Mouse (Mus musculus): ENCODE data around the gene Ntmt1. TPM values are rescaled to one million over a fixed set of nuclear protein-coding genes. Genes with fewer than 3 reads are reported as not detected.
A peak's percentile ranks its signal among the peaks of the same experiment; 100 is the strongest.

Ntmt1 gene
- polyA plus RNA-seq, 1 experiment from 2014 or later: 109 TPM

- Histone ChIP-seq H3K4me2 (ENCODE audit: low read depth, severe bottlenecking) (no peak within 1 kb of the TSS), H3K27me3 (ENCODE audit: control insufficient read depth, insufficient read depth, low read length) (peaks cover 7% of the 10 kb centered on the region; the same call in 1 of the 2 replicates), H3K4me3 (ENCODE audit: low read depth, low read length) (no peak within 1 kb of the TSS), H3K9ac (ENCODE audit: low read length) (no peak within 1 kb of the TSS), H3K9me3 (ENCODE audit: control insufficient read depth, low read length) (no peaks in the 10 kb centered on the region; the same call in 1 of the 2 replicates), H3K4me1 (ENCODE audit: control insufficient read depth, insufficient read depth, low read length) (peaks cover 10% of the 10 kb centered on the region), H3K27ac (replicated peaks; ENCODE audit: low read depth, low read length) (no peak within 1 kb of the TSS), H3K36me3 (ENCODE audit: control insufficient read depth, insufficient read depth, low read length) (no peaks in the 10 kb centered on the region)
- WGBS: 84% methylated on average over 3 of the region's 3 CpGs
- ATAC-seq (ENCODE audit: insufficient number of reproducible peaks, low FRiP score, low TSS enrichment, low read depth): no peak
- DNase-seq (ENCODE audit: low spot score): no peak
Measured at GRCm38 (mm10) chr2:30803604-30804003, 4.0 kb upstream of the Ntmt1 start, which contains the start of gene 1700001O22Rik. Gene 1700001O22Rik (minus strand): TSS chr2:30803661.

- no peaks in the 10 kb centered on the region for H3K36me3 ChIP-seq (ENCODE audit: control insufficient read depth, insufficient read depth, low read length)
- no peaks in the 10 kb centered on the region; the same call in 1 of the 2 replicates for H3K9me3 ChIP-seq (ENCODE audit: control insufficient read depth, low read length)
- H3K4me3 ChIP-seq (ENCODE audit: low read depth, low read length): no peak overlapping the region
- peaks cover 18% of the 10 kb centered on the region for H3K4me1 ChIP-seq (ENCODE audit: control insufficient read depth, insufficient read depth, low read length)
- no peak overlapping the region for H3K27ac ChIP-seq (replicated peaks; ENCODE audit: low read depth, low read length)
- no peak overlapping the region for H3K9ac ChIP-seq (ENCODE audit: low read length)
- no peak for DNase-seq (ENCODE audit: low spot score)
- WGBS: 96% methylated on average over 2 of the region's 2 CpGs
- ATAC-seq (ENCODE audit: insufficient number of reproducible peaks, low FRiP score, low TSS enrichment, low read depth): no peak
- H3K27me3 ChIP-seq (ENCODE audit: control insufficient read depth, insufficient read depth, low read length): peaks cover 7% of the 10 kb centered on the region; the same call in 1 of the 2 replicates
- H3K4me2 ChIP-seq (ENCODE audit: low read depth, severe bottlenecking): no peak overlapping the region
Measured at GRCm38 (mm10) chr2:30805983-30806382, 1.6 kb upstream of the Ntmt1 start.

DNA sequence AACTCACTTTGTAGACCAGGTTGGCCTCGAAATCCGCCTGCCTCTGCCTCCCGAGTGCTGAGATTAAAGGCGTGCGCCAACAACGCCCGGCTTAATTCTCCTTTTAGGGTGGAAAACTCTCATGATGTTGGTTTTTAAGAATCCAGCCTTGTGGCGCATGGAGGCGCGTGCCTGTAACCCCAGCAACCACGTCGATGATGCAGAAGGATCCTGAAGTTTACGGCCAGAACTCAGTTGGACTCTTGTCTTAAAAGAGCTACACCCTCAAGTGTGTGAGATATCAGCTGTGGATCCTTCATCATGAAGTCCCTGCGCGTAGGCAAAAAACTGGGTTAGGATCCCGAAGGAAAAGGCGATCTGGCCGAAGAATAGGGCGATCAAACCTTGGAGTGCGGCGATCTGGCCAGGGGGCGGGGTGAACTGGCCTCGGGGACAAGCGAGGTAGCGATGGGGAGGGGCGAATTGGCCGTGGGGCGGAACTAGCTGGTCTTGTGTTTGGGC, 429 bp upstream of the Ntmt1 start:
- H3K27ac ChIP-seq (replicated peaks; ENCODE audit: low read depth, low read length): no peak overlapping the region
- no peak for ATAC-seq (ENCODE audit: insufficient number of reproducible peaks, low FRiP score, low TSS enrichment, low read depth)
- WGBS: 10% methylated on average over 28 of the region's 28 CpGs

GRCm38 (mm10) chr2:30808296-30808655, 650 bp downstream of the Ntmt1 start:
- no peaks in the 10 kb centered on the region for H3K27me3 ChIP-seq (ENCODE audit: control insufficient read depth, insufficient read depth, low read length)
- no peaks in the 10 kb centered on the region; the same call in 1 of the 2 replicates for H3K9me3 ChIP-seq (ENCODE audit: control insufficient read depth, low read length)
- DNase-seq (ENCODE audit: low spot score): no peak
- H3K27ac ChIP-seq (replicated peaks; ENCODE audit: low read depth, low read length): peak overlapping the region; percentile 56; the same call in 1 of the 2 replicates
- peak overlapping the region; percentile 95 for H3K4me2 ChIP-seq (ENCODE audit: low read depth, severe bottlenecking)
- 5% methylated on average over 10 of the region's 10 CpGs for WGBS
- peaks cover 7% of the 10 kb centered on the region; the same call in 1 of the 2 replicates for H3K36me3 ChIP-seq (ENCODE audit: control insufficient read depth, insufficient read depth, low read length)
- H3K9ac ChIP-seq (ENCODE audit: low read length): peak overlapping the region; percentile 90
- ATAC-seq (ENCODE audit: insufficient number of reproducible peaks, low FRiP score, low TSS enrichment, low read depth): no peak
- peaks cover 12% of the 10 kb centered on the region; the same call in 1 of the 2 replicates for H3K4me1 ChIP-seq (ENCODE audit: control insufficient read depth, insufficient read depth, low read length)
- peak overlapping the region; percentile 78 for H3K4me3 ChIP-seq (ENCODE audit: low read depth, low read length)

More for the DNA sequence above, 429 bp upstream of the Ntmt1 start:
- 0 out of 2 replicates have a peak, but pooled peaks cover under 1% of the 10 kb centered on the region for H3K36me3 ChIP-seq (ENCODE audit: control insufficient read depth, insufficient read depth, low read length)
- H3K4me1 ChIP-seq (ENCODE audit: control insufficient read depth, insufficient read depth, low read length): peaks cover 12% of the 10 kb centered on the region; the same call in 1 of the 2 replicates
- H3K9ac ChIP-seq (ENCODE audit: low read length): peak overlapping the region; percentile 43; the same call in 1 of the 2 replicates
- H3K4me2 ChIP-seq (ENCODE audit: low read depth, severe bottlenecking): peak overlapping the region; percentile 95
- H3K27me3 ChIP-seq (ENCODE audit: control insufficient read depth, insufficient read depth, low read length): no peaks in the 10 kb centered on the region
- DNase-seq (ENCODE audit: low spot score): no peak
- peak overlapping the region; percentile 78 for H3K4me3 ChIP-seq (ENCODE audit: low read depth, low read length)
- H3K9me3 ChIP-seq (ENCODE audit: control insufficient read depth, low read length): no peaks in the 10 kb centered on the region; the same call in 1 of the 2 replicates

DNA sequence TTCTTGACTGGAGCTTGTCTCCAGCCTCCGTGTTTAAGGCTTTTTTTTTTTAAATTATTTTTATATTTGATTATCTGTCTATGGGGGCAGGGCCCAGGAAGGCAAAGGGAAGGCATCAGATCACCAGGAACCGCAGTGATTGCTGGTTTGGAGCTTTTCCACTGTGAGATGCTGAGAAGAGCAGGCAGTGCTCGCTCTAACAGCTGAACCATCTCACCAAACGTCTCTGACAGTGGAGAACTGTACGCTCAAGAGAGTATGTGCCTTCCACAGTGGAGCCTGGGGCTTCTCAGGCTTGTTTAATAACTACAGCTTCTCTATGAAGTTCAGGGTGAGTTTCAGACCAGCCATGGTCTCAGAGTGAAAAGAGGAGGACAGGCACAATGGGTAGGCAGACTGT, 1.9 kb downstream of the Ntmt1 start:
- H3K27ac ChIP-seq (replicated peaks; ENCODE audit: low read depth, low read length): no peak overlapping the region
- peaks cover 12% of the 10 kb centered on the region; the same call in 1 of the 2 replicates for H3K4me1 ChIP-seq (ENCODE audit: control insufficient read depth, insufficient read depth, low read length)
- 91% methylated on average over 5 of the region's 5 CpGs for WGBS
- peaks cover 12% of the 10 kb centered on the region; the same call in 1 of the 2 replicates for H3K36me3 ChIP-seq (ENCODE audit: control insufficient read depth, insufficient read depth, low read length)
- no peaks in the 10 kb centered on the region; the same call in 1 of the 2 replicates for H3K9me3 ChIP-seq (ENCODE audit: control insufficient read depth, low read length)
- no peaks in the 10 kb centered on the region for H3K27me3 ChIP-seq (ENCODE audit: control insufficient read depth, insufficient read depth, low read length)
- ATAC-seq (ENCODE audit: insufficient number of reproducible peaks, low FRiP score, low TSS enrichment, low read depth) (no peak), DNase-seq (ENCODE audit: low spot score) (no peak)
- H3K4me3 ChIP-seq (ENCODE audit: low read depth, low read length): no peak overlapping the region
- no peak overlapping the region for H3K4me2 ChIP-seq (ENCODE audit: low read depth, severe bottlenecking)
- H3K9ac ChIP-seq (ENCODE audit: low read length): no peak overlapping the region

DNA sequence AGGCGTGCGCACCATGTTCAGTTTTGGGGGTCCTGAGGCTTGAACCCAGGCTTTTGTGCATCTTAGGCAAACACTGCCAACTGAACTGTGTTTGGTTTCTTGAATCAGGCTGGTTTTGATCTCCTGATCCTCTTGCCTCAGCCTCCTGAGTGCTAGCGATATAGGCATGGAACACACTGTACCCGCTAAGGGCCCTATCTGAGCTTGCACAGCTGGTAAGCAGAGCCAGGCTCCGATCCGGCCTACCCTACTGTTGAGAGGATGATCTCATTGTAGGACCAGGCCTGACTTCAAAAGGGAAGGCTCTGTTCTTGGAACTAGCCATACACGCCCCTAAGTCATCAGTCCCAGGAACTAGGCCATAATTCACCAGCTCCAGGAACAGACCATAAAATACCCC, 2.9 kb downstream of the Ntmt1 start:
- ATAC-seq (ENCODE audit: insufficient number of reproducible peaks, low FRiP score, low TSS enrichment, low read depth): no peak
- no peaks in the 10 kb centered on the region; the same call in 1 of the 2 replicates for H3K9me3 ChIP-seq (ENCODE audit: control insufficient read depth, low read length)
- 74% methylated on average over 7 of the region's 7 CpGs for WGBS
- H3K4me3 ChIP-seq (ENCODE audit: low read depth, low read length): no peak overlapping the region
- no peaks in the 10 kb centered on the region for H3K27me3 ChIP-seq (ENCODE audit: control insufficient read depth, insufficient read depth, low read length)
- H3K36me3 ChIP-seq (ENCODE audit: control insufficient read depth, insufficient read depth, low read length): peaks cover 12% of the 10 kb centered on the region; the same call in 1 of the 2 replicates
- H3K27ac ChIP-seq (replicated peaks; ENCODE audit: low read depth, low read length): no peak overlapping the region
- no peak for DNase-seq (ENCODE audit: low spot score)
- no peak overlapping the region for H3K9ac ChIP-seq (ENCODE audit: low read length)
- peaks cover 12% of the 10 kb centered on the region; the same call in 1 of the 2 replicates for H3K4me1 ChIP-seq (ENCODE audit: control insufficient read depth, insufficient read depth, low read length)
- H3K4me2 ChIP-seq (ENCODE audit: low read depth, severe bottlenecking): no peak overlapping the region

- H3K36me3 ChIP-seq (ENCODE audit: control insufficient read depth, insufficient read depth, low read length): peaks cover 37% of the 10 kb centered on the region
Measured at GRCm38 (mm10) chr2:30816383-30816782, 8.8 kb downstream of the Ntmt1 start.

DNA sequence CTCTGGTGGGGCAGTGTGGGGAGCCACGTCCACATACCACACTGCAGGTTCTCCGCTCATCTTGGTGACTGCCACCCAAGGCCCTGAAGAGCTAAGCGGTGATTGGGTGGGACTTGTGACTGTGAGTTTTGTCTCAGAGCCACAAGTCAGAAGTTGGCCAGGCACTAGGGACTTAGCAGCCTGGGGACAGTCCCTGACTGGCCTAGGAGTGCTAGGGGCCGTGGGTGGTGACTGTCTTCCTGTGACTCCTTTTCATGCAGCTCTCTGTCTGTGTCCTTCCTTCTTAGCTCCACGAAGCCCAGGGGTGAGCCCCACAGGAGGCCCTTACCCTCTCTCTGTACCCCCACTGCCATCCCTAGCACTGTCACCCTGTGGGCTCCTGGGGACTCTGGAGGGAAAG, 12.2 kb downstream of the Ntmt1 start:
- DNase-seq (ENCODE audit: low spot score) (no peak), ATAC-seq (ENCODE audit: insufficient number of reproducible peaks, low FRiP score, low TSS enrichment, low read depth) (no peak)
- Histone ChIP-seq H3K27me3 (ENCODE audit: control insufficient read depth, insufficient read depth, low read length) (no peaks in the 10 kb centered on the region), H3K27ac (replicated peaks; ENCODE audit: low read depth, low read length) (no peak overlapping the region), H3K9ac (ENCODE audit: low read length) (no peak overlapping the region), H3K4me2 (ENCODE audit: low read depth, severe bottlenecking) (no peak overlapping the region), H3K4me3 (ENCODE audit: low read depth, low read length) (no peak overlapping the region), H3K36me3 (ENCODE audit: control insufficient read depth, insufficient read depth, low read length) (peaks cover 54% of the 10 kb centered on the region), H3K4me1 (ENCODE audit: control insufficient read depth, insufficient read depth, low read length) (peaks cover 4% of the 10 kb centered on the region; the same call in 1 of the 2 replicates), H3K9me3 (ENCODE audit: control insufficient read depth, low read length) (peaks cover 3% of the 10 kb centered on the region; the same call in 1 of the 2 replicates)
- 90% methylated on average over 5 of the region's 5 CpGs for WGBS

More at GRCm38 (mm10) chr2:30816383-30816782, 8.8 kb downstream of the Ntmt1 start:
- WGBS: 90% methylated on average over 1 of the region's 1 CpGs
- ATAC-seq (ENCODE audit: insufficient number of reproducible peaks, low FRiP score, low TSS enrichment, low read depth) (no peak), DNase-seq (ENCODE audit: low spot score) (no peak)
- H3K4me3 ChIP-seq (ENCODE audit: low read depth, low read length): no peak overlapping the region
- no peak overlapping the region for H3K4me2 ChIP-seq (ENCODE audit: low read depth, severe bottlenecking)
- H3K4me1 ChIP-seq (ENCODE audit: control insufficient read depth, insufficient read depth, low read length): no peaks in the 10 kb centered on the region
- no peaks in the 10 kb centered on the region for H3K27me3 ChIP-seq (ENCODE audit: control insufficient read depth, insufficient read depth, low read length)
- no peak overlapping the region for H3K9ac ChIP-seq (ENCODE audit: low read length)
- H3K9me3 ChIP-seq (ENCODE audit: control insufficient read depth, low read length): peaks cover 3% of the 10 kb centered on the region; the same call in 1 of the 2 replicates
- H3K27ac ChIP-seq (replicated peaks; ENCODE audit: low read depth, low read length): no peak overlapping the region

Data from limb, embryonic 11.5 days (tissue).